Mouse (Mus musculus): Measurements from ENCODE around the gene Gast.

DNA sequence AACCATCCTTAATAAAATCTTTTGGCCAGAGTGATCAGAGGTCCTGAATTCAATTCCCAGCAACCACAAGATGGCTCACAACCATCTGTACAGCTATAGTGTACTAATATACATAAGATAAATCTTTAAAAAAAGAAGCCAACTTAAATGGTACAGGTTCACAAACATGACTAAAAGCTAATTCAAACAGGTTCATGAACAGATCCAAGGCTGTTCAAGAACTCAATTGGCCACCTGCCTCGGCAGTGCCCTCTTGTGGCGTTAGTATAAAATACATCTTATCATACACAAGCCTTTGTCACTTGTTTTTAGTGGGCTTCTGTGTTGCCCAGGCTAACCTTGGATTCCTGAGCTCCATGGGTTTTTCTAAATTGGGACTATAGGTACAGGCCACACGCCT lies 10.6 kb upstream of the Gast start:
- TF ChIP-seq POLR2A (IDR thresholded peaks at IDR 0.05; ENCODE audit: borderline replicate concordance, control insufficient read depth, low read depth, low read length) (no peak), CTCF (IDR thresholded peaks at IDR 0.05; ENCODE audit: control insufficient read depth, insufficient read depth, low read length) (peak; percentile 73)
